Mouse (Mus musculus) retina, postnatal 7 days (tissue): ENCODE measurements at regions not wholly inside any gene's neighbourhood (a gene's known extent, or its start where the extent isn't known, plus 50 kb on each side); places are given as distances from the start of the nearest gene placed in this dataset.
A peak's percentile ranks its signal among the peaks of the same experiment; 100 is the strongest.

ENCODE experiments used
- DNase-seq: peaks from one replicate; pipeline ENCODE4 v3.0.0-alpha.2; 2012; ENCODE audit warnings: low read depth, low spot score

DNA sequence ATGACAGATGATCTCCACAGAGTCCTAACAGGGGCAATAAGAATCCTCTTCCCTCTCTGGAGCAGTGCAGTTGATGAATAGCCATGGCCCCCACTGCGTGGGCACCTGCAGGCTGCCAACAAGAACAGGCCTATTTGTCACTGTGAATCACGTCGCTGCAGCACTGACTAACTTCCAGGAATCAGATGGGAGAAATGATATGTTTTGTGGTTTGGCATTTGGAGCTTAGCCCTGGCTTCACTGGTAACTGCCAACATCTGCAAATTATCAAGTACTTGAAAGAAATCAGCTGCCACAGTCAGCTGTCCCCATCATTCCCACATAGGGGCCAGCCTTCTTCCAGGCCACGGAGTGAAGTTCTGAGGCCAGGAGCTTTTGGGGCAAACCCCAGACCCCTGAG, 142.8 kb downstream of the Ets2 start:
- DNase-seq = no peak

DNA sequence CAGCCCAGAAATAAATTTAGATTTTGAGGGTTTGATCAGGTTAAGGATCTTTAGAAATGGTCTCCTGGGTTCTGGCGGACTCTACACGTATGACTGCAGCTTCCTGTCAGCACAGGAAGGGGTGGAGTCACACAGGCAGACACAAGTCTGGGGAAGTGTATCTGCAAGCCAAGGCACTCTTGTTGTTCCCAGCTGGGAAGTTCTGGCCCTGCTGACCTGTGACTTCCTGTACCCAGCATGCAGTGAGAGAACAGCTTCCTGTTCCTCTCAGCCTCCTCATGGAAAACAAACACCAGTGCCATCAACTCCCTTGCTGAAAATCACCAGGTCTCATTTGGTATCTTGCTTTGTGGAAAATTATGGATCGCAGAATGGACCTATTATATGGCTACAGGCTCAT, 140.9 kb downstream of the Ets2 start:
- no peak for DNase-seq

DNA sequence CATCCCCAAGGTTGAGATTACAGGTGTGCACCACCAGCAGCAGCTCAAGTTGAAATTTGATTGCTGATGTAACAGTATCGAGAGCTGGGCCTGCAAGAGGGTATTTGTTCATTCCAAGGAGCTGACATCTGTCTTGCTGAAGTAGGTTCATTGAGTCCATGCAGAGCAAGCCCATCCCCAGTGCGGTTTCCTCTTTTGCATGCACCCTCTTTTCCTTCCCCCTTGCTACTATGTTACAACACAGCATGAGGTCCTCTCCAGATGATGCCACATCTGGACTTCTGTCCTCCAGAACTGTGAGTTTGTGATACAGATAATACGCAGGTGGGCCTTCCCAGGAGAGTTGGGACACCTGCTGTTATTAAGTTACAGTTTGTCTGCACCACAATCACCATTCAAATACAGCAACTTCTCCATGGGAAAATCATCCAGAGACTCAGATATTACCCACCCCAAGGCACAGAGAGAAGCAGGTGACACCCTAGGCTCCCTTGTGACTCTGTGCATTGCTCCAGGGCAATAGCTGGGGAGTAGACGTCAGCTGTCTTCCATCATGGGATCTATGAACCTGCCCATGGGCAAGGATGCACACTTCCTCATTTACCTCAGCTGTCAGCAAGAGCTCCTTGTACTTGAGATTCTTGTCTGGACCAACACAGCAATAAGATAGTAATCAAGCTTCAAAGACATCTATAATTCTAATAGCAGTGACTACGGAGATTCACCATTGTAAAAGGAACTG, 137.8 kb downstream of the Ets2 start:
- DNase-seq = no peak

DNA sequence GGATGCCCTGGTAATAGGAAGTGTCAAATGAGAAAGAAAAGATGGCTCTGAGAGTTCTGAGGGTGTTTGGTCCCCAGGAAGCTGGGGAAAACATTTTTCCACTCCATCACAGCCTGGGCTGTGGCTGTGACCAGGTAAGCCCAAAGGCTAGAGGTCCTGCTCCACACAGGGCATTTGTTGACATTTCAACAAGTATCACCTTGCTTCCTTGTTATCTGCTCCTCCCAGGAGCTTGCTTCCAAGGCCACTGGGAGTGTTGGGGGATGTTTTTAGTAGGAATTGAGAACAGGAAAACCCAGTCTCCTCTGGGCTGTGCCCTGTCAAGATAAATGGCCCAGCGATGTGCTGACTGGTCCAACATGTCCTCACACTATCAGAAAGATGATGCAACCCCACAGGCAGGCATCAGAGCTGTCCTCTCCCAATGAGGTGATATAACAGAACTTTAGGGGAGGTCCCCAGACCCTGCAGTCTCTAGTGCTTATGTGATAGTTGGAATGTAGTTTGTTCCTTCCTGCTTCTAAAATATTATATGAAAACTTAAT, 137.1 kb downstream of the Ets2 start:
- DNase-seq = no peak

DNA sequence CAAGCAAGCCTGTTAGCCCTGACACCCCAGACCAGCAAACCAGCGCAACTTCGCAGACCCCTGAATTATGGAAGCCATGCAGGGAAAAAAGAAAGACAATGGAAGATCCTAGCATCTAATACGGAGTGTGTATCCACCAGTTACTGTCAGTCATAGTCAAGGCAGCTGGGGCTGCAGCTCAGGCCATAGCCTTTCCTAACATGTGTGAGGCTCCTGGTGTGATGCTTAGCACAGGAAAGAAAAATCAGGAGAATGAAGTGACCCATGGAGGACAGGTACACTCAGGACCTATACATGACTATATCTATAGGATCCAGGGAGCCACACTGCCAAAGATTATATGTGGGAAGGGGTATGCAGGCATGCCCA, 136.6 kb downstream of the Ets2 start:
- DNase-seq = no peak

DNA sequence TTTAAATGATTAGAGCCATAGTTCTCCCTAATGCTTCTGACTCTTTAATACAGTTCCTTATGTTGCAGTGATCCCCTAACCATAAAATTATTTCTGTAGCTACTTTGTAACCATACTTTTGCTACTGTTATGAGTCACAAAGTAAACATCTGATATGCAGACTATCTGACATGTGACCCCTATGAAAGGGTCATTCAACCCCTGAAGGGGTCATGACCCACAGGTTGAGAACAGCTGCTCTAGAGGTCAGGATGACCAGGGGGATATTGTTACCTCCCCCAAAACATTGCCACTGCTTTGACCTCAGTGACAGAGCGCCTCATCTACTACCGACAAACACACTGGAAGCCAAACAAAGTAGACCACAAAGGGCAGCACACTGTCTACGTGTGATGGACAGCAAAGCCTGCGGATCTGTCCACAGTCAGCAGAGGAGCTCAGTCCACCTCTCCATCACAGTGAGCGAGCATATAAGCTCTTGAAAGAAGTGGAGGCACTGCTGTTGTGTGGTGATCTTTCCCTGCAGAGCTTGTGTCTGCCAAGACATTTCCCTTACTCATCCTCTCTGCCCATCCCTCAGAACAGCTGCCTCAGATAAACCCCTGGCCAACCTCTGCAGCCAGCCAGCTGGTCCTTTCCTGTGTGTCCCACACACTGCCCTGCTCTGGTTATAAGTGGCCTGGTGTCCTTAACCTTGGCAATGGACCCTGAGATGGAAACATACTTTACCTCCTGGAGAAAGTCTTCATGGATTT, 136.0 kb downstream of the Ets2 start:
- DNase-seq = no peak

DNA sequence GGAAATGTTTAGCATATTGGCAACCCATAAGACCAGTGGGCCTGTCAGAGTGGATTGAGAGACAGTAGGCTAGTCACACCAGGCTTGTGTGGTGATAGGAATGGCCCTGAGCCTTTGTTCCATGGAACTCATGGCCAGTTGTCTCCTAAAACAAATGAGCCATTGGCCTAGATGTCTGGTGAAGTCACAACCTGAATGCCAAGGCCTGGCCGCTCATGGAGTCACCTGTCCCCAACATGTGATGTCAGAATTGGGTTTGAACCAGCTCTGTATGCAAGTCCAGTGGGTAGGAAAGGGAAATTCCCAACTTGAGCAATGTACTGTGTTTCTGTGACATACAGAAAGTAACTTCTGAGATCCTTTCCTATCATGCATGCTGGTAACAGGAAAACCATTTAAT, 134.1 kb downstream of the Ets2 start:
- DNase-seq = no peak

DNA sequence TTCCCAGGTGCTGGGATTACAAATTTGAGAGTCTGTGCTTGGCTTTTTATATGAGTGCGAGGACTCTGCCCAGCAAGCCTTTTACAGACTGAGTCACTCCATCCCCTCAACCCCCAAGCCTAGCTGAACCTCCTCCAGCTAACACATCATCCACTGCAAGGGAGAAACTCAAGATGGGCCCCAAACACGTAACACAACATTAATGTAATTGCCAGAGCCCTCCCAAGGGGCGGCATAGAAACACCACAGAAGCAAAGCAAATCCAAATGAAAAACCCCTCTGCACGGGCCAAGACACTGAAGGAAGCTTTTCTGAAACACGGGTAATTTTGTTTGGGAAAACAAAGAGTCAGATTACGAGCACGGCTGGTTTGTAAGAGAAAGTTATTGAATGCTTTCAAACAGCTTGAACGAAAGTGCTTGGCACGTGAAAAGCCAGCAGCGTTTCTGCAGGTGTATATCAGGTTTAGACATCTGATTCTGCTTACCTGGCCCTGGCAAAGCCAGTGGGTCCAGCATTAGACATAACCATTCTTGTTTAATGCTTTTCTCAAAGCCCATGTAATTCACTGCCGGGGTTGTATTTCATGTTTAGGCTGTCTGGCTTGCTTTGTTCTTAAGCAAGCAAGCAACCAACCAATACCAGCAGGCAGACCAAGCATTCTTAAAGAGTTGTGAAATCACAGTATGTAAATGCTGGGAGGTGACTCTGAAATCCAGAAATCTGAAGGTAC, 132.8 kb downstream of the Ets2 start:
- no peak for DNase-seq

DNA sequence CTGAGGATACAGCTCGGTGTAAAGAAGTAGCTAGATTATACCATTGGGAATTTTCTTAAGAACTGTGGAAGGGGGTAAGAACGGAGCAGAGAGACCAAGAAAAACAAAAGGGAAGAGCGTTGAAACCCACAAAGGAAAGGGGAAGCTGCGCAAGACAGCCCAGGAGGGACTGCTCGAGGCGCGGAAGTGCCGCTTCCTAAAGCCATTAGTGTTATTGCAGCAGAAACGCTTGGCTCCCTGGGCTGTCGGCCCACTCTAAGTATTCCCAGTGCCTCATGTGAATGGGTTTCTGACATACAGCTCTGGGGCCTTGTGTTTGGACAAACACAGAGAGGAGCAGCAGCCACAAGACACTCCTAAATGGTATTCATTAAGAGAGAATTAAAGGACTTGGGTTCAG, 131.6 kb downstream of the Ets2 start:
- DNase-seq = no peak

DNA sequence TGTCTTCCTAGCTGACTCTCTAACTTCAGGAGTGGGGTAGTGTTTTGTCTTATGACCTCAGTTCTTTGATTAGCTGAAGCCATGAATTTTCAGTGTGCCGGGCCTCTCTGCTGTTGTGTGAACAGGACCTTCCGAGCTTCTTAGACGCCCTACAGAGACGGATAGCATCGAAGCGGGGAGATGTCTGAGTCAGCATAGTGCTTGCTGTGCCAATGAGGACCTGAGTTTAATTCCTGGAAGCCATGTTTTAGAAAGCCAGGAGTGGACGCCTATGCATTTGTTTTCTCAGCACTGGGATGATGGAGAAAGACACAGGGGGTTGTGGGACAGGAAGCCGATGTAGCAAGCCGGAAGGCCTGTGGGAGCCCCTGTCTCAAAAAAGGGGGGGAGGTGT, 130.5 kb downstream of the Ets2 start:
- DNase-seq = no peak

DNA sequence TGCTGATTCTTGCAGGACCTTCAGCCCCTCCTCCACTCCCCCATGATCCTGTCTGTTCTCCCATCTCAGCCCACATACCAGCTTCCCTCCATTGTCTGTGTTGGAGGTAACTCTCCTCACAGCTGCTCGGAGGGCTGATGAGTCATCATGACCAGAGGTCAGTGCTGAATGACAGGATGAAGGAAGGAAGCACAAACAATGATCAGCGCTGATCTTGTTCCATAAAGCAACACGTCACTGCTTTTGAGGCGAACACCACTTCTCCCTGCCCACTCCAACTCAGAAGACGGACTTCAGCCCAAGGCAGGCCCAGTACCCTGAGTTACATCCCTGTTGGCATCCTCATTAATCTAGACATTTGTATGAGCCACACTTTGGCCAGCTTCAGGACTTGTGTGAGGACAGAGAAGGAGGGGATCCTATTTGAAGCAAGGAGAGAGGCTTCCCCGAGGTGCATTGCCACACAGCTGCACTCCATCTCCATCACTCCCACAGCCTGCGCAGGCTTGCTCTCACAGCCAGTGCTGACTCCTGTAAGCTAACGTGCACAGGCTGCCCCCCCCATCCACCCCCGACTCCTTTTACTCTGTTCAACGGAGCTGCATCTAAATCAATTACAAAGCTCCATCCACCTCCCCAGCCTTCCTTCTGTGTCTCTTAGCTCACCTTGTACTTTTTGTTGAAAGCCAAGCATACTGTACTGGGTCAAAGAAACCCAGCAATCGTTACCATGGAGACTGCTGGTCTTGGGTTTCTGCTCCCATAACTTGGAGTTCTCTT, 129.9 kb downstream of the Ets2 start:
- DNase-seq = no peak

DNA sequence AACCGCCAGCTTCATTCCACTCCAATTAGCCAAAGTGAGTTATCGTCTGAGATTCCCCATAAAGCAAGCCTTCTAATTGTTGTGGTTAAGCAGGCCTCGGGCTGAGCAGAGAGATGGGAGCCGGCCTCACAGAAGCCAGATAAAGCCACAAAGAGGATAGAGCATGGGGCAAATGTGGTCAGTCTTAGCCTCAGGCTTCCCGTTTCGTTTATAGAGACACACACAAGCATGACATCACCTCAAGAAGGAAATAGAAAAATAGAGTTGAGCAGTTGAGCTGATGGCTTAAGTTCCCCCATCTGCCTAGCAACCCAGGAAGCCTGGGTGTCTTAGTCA, 125.5 kb downstream of the Ets2 start:
- DNase-seq = no peak

DNA sequence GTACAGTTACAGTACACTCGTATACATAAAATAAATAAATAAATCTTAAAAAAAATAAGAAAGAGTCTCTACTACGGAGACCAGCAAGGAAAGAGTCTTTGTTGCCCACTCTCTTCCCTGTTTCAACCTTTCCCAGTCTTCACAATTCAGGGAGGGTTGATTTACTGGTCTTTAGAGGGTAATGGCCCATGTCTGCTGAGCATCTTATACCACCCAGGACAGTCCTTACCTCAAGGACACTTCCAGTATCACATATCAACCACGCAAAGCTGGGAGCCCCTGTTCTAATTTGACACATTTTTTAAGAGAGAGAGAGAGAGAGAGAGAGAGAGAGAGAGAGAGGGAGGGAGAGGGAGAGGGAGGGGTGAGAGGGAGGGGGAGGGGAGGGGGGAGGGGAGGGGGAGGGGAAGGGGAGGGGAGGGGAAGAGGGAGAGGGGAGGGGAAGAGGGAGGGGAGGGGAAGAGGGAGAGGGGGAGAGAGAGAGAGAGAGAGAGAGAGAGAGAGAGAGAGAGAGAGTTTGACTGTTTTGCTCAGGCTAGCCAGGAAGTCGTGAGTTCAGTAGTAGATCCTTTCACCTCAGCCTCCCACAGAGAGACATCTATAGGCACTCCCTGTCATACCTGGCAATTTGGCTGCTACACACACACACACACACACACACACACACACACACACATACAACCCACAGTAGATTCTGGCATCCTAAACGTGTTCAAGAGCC, 125.0 kb downstream of the Ets2 start:
- DNase-seq = no peak

DNA sequence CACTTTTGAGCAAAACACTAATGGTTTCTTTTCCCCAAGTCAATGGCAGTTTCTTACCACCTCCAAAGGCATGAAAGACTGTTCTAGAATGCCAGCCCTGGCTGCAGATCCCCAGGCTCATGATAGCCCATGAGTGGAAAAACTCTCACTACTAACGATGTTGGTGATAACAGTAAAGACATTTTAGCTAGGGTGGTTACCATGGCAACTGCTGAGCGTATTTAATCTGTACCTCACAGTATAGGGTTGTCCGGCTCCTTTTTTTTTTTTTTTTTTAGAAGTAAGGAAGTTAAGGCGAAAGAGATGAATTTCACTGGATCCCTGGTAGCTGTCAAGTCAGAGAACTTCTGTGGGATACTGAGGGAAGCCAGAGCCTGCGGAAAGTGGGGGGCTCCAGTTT, 123.8 kb downstream of the Ets2 start:
- no peak for DNase-seq

DNA sequence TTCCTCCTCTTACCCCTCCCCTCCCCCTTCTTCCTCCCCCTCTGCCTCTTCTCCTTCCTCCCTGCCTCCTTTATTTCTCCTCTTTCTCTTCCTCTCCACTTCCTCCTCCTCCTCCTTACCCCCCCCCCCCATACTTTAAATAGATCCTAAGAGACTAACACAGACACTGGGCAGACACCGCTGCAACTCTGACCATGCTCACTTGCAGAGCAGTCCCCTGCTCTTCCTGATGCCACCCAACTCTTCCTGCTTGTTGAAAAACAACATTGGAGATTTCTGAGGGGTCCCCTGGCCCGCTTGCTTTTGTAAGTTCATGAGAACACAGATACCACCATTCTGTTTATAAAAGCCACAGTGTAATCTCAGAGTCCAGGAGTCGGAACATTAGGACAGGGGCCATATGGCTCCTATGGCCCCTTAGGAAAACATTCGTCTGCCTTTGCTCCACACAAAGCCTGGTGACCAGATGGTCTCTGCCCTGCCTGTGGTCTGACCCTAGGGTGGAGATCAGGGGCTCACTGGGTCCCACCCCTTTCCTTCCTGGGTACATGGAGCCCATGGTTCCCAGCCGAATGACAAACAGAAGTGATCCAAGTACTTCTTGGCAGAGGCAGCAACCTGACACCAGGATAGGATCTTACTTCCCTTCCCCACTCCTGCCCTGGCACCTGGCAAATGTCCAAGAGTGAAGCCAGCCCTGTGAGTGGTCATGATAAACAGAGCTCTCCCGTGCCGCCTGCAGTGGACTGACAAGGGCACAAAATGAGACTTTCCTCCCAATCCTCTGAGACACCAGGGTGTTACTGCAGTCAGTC, 123.1 kb downstream of the Ets2 start:
- DNase-seq = peak; percentile 19

DNA sequence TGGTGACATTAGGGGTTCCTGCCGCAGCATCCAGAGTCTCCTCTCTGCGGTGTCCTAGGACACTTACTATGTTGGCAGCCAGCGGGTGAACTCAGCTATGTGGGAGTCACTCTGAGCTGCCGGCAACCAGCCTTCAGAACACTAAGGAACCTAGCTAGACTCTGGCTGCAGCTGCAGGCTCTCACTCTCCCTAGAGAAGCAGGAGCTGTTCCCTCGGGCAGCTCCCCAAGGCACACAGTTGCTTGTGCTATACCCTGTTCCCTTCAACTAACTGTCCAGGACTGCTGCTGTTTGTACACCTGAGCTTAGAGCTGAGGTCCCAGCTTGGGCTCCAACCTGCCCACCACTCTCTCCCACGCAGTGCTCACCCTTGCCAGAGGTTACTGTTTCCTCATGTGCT, 121.9 kb downstream of the Ets2 start:
- DNase-seq = no peak

DNA sequence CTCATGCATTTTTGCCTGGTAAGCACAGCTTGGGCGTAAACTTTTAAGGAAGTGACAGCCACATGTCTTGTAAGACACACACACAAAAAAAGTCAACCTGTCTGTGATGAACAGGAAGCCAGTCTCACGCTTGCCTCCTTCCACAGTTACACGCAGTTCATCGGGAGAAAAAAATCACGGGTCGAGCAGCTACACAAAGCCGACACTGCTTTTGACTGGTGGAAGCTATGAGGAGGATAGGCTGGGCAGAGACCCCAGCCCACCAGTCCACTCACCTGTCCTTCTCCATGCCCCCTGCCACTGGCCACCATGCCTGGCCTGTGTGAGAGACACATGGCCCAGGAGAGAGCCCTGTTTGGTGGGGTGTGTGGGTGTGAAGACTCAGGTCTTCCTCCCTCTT, 119.2 kb downstream of the Ets2 start:
- no peak for DNase-seq

DNA sequence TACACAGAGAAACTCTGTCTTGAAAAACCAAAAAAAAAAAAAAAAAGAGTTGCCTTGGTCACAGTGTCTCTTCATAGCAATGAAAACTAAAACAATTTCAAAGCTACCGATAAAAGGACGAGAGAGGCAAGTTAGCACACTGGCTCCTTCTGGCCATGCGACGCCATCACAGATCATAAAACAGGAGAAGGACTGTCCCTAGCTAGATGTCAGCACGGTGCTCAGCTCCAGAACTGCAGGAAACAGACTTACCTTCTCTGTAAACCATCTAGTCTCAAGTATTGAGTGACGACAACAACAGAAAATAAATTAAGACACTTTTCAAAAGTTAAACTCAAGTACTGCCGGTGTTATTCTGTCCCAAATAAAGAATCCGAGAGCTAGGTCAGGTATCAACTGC, 118.7 kb downstream of the Ets2 start:
- DNase-seq = no peak

DNA sequence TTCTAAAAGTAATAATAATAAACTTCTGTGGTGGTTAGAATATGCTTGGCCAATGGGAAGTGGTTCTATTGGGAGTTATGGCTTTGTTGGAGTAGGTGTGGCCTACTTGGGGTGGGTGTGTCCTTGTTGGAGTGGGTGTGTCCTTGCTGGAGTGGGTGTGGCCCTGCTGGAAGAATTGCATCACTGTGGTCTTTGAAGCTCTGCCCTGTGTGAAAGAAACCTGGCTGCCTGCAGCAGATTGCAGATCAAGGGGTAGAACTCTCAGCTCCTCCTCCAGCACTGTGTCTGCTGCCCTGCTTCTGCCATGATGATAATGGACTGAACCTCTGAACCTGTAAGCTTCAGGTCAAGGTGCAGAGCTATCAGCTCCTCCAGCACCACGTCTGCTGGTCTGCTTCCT, 118.1 kb downstream of the Ets2 start:
- DNase-seq = no peak

DNA sequence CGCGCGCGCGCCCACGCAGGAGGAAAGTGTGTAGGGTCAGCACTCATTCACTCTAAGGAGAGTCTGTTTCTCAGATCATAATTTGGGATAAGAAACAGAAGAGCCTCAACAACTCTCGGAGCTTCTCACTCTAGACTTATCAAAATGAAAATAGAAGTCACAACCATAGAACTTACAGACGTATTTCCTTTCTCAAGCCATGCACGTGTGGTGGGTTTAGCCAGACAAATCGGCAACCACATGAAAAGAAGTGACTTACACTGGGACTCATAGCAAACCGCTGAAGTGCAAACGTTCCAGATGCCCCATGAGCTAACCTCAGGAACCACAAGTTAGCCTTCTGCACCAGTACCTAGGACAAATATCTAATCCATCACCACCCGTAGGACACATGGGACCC, 114.1 kb downstream of the Ets2 start:
- DNase-seq = no peak
